Mouse (Mus musculus): Measurements from ENCODE around the gene Fryl.

DNA sequence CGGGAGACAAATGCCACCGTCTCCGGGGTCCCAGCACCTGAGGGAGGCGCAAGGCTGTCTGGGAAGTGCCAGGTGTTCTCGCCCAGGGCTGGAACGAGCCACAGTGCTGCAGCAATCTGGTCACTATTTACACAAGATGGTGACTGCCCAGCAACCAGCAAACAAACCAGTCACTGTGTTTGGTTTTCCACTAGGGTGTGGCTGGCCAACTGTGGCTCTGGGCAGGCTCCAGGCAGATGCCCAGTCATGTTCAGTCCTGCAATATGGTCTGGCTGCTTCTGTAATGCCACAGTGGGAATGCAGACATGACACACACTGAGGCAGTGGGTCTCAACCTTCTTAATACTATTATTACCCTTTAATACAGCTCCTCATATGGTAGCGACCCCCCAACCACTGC is 152.8 kb downstream of the Fryl start:
- no peak for TF ChIP-seq CEBPB (IDR thresholded peaks at IDR 0.05; ENCODE audit: insufficient read depth, poor library complexity, severe bottlenecking)
- TF ChIP-seq POLR2A (IDR thresholded peaks at IDR 0.05; ENCODE audit: insufficient read length, low read depth), result no peak
- no peak for TF ChIP-seq TCF3 (IDR thresholded peaks at IDR 0.05; ENCODE audit: insufficient read length, low read depth)
- no peak for TF ChIP-seq MAX (IDR thresholded peaks at IDR 0.05; ENCODE audit: low read depth)
- TF ChIP-seq TCF12 (IDR thresholded peaks at IDR 0.05; ENCODE audit: insufficient read depth, poor library complexity, severe bottlenecking), result no peak
- TF ChIP-seq E2F4 (IDR thresholded peaks at IDR 0.05; ENCODE audit: insufficient read depth), result no peak
- no peak for TF ChIP-seq USF1 (IDR thresholded peaks at IDR 0.05; ENCODE audit: low read depth)
- TF ChIP-seq POLR2AphosphoS2 (IDR thresholded peaks at IDR 0.05; ENCODE audit: insufficient read length, low read depth), result no peak
- TF ChIP-seq MYOD1 (IDR thresholded peaks at IDR 0.05; ENCODE audit: control insufficient read depth in 1 of 3, insufficient read length in 2 of 3, low read depth in 2 of 3), result peak in 2 of 3 experiments; percentile 27 to 80
- no peak for TF ChIP-seq SRF (IDR thresholded peaks at IDR 0.05; ENCODE audit: control insufficient read depth, insufficient read length, low read depth)

Data from myocyte (in vitro differentiated cells).